Mouse (Mus musculus) forebrain, postnatal 0 days (tissue): ENCODE measurements around the gene Arhgap24. TPM values are rescaled to one million over a fixed set of nuclear protein-coding genes. Genes with fewer than 3 reads are reported as not detected.

ENCODE experiments used
- ATAC-seq: fragments of 200-750 bp; cut with Nextera tagmentation; 2 replicates; pipeline ENCODE4 v1.8.0; 2017; ENCODE audit warnings: mild to moderate bottlenecking, moderate library complexity
- DNase-seq: peaks from one replicate; pipeline ENCODE4 v3.0.0-alpha.2; 2015
- H3K27ac ChIP-seq: fragments of 300-500 bp; sonication (generic); 2 replicates; pipeline ENCODE4 v1.5.1; 2014; ENCODE audit warnings: low read depth, mild to moderate bottlenecking, antibody characterized with exemption, low read length, moderate library complexity, mixed read lengths
- H3K27me3 ChIP-seq: fragments of 300-500 bp; sonication (generic); 2 replicates; pipeline ENCODE4 v1.6.1; 2014; ENCODE audit warnings: mild to moderate bottlenecking, low read length, mixed read lengths; ENCODE audit not compliant: insufficient read depth
- H3K36me3 ChIP-seq: fragments of 300-500 bp; sonication (generic); 2 replicates; pipeline ENCODE4 v1.6.1; 2014; ENCODE audit warnings: mild to moderate bottlenecking, moderate library complexity; ENCODE audit not compliant: insufficient read depth
- H3K4me1 ChIP-seq: fragments of 300-500 bp; sonication (generic); 2 replicates; pipeline ENCODE4 v1.6.1; 2014; ENCODE audit warnings: antibody characterized with exemption; ENCODE audit not compliant: insufficient read depth
- H3K4me2 ChIP-seq: fragments of 300-500 bp; sonication (generic); 2 replicates; pipeline ENCODE4 v1.6.1; 2014; ENCODE audit warnings: low read depth, mild to moderate bottlenecking, moderate library complexity
- H3K4me3 ChIP-seq: fragments of 300-500 bp; sonication (generic); 2 replicates; pipeline ENCODE4 v1.5.1; 2014; ENCODE audit warnings: low read depth, low read length, mixed read lengths
- H3K9ac ChIP-seq: fragments of 300-500 bp; sonication (generic); 2 replicates; pipeline ENCODE4 v1.6.1; 2014; ENCODE audit warnings: mild to moderate bottlenecking
- H3K9me3 ChIP-seq: fragments of 300-500 bp; sonication (generic); 2 replicates; pipeline ENCODE4 v1.6.1; 2016; ENCODE audit warnings: low read length
- CTCF ChIP-seq: sonication (generic); IDR thresholded peaks from 2 replicates; pipeline ENCODE4 v1.5.1; 2016; ENCODE audit warnings: antibody characterized with exemption, control low read depth, low read depth
- WGBS: fragments of 180-500 bp; shearing (Covaris S2); extraction: QIAGEN DNeasy Blood & Tissue Kit; methylation state at CpG from one replicate; pipeline ENCODE4 v1.1.7; 2014; 5-methylcytosine and 5-hydroxymethylcytosine counted together
- polyA plus RNA-seq: library from polyadenylated mRNA; unstranded; fragments of >200 nt; fragmentation: Nextera tagmentation; extraction: Ambion mirVana; gene quantifications from 2 replicates; pipeline ENCODE4 v1.2.1, GENCODE M21; 2015
- total RNA-seq: library from RNA; depleted of rRNA; stranded (reverse); fragments of >200 nt; gene quantifications from 2 replicates; pipeline ENCODE4 v1.2.3, GENCODE M21; 2014

The Arhgap24 gene
- total and polyA plus RNA-seq, 2 experiments from 2014 or later: 6.0 to 8.6 TPM

- Histone ChIP-seq H3K9me3 (no peaks in the 10 kb centered on the region), H3K9ac (no peak overlapping the region), H3K4me1 (no peaks in the 10 kb centered on the region), H3K4me3 (no peak overlapping the region), H3K4me2 (no peak overlapping the region), H3K27me3 (no peaks in the 10 kb centered on the region), H3K36me3 (no peaks in the 10 kb centered on the region), H3K27ac (no peak overlapping the region)
- 42% methylated on average over 7 of the region's 7 CpGs for WGBS
- DNase-seq (no peak), ATAC-seq (no peak)
- no peak for TF ChIP-seq CTCF
These were observed 34.3 kb downstream of the Arhgap24 start for GRCm38 (mm10) chr5:102515496-102515895.

- H3K27me3 ChIP-seq: no peaks in the 10 kb centered on the region
- no peak for TF ChIP-seq CTCF
- H3K9ac ChIP-seq: no peak overlapping the region
- DNase-seq (no peak), ATAC-seq (no peak)
- H3K4me2 ChIP-seq: no peak overlapping the region
- H3K36me3 ChIP-seq: no peaks in the 10 kb centered on the region
- no peaks in the 10 kb centered on the region for H3K9me3 ChIP-seq
- no peak overlapping the region for H3K27ac ChIP-seq
- H3K4me1 ChIP-seq: no peaks in the 10 kb centered on the region
- 89% methylated on average over 1 of the region's 1 CpGs for WGBS
- no peak overlapping the region for H3K4me3 ChIP-seq
These were observed 39.3 kb downstream of the Arhgap24 start for GRCm38 (mm10) chr5:102520506-102520905.

GRCm38 (mm10) chr5:102535311-102535710 is 54.1 kb downstream of the Arhgap24 start:
- Histone ChIP-seq H3K36me3 (no peaks in the 10 kb centered on the region), H3K9me3 (no peaks in the 10 kb centered on the region), H3K27ac (no peak overlapping the region), H3K4me2 (no peak overlapping the region), H3K4me3 (no peak overlapping the region), H3K9ac (no peak overlapping the region), H3K27me3 (no peaks in the 10 kb centered on the region), H3K4me1 (no peaks in the 10 kb centered on the region)
- WGBS: 85% methylated on average over 9 of the region's 9 CpGs
- no peak for ATAC-seq
- no peak for TF ChIP-seq CTCF
- no peak for DNase-seq

GRCm38 (mm10) chr5:102537819-102538218 is 56.6 kb downstream of the Arhgap24 start:
- 83% methylated on average over 3 of the region's 3 CpGs for WGBS
- no peak for TF ChIP-seq CTCF
- Histone ChIP-seq H3K4me3 (no peak overlapping the region), H3K4me2 (no peak overlapping the region), H3K9me3 (no peaks in the 10 kb centered on the region), H3K9ac (no peak overlapping the region), H3K4me1 (no peaks in the 10 kb centered on the region), H3K27ac (no peak overlapping the region), H3K27me3 (no peaks in the 10 kb centered on the region), H3K36me3 (no peaks in the 10 kb centered on the region)
- ATAC-seq (no peak), DNase-seq (no peak)

GRCm38 (mm10) chr5:102546296-102546695 is 65.1 kb downstream of the Arhgap24 start:
- Histone ChIP-seq H3K4me1 (no peaks in the 10 kb centered on the region), H3K4me3 (no peak overlapping the region), H3K27me3 (no peaks in the 10 kb centered on the region), H3K27ac (no peak overlapping the region), H3K36me3 (no peaks in the 10 kb centered on the region), H3K9me3 (no peaks in the 10 kb centered on the region), H3K4me2 (no peak overlapping the region), H3K9ac (no peak overlapping the region)
- TF ChIP-seq CTCF: no peak
- 95% methylated on average over 4 of the region's 4 CpGs for WGBS
- DNase-seq (no peak), ATAC-seq (no peak)

- H3K4me2 ChIP-seq: no peak overlapping the region
- no peak overlapping the region for H3K9ac ChIP-seq
- no peaks in the 10 kb centered on the region for H3K36me3 ChIP-seq
- no peak for ATAC-seq
- H3K4me1 ChIP-seq: no peaks in the 10 kb centered on the region
- no peak overlapping the region for H3K27ac ChIP-seq
- no peak overlapping the region for H3K4me3 ChIP-seq
- H3K27me3 ChIP-seq: no peaks in the 10 kb centered on the region
- no peak for DNase-seq
- no peak for TF ChIP-seq CTCF
- no peaks in the 10 kb centered on the region for H3K9me3 ChIP-seq
These were observed 66.6 kb downstream of the Arhgap24 start for GRCm38 (mm10) chr5:102547786-102548185.

GRCm38 (mm10) chr5:102548382-102548781 is 67.2 kb downstream of the Arhgap24 start:
- H3K4me1 ChIP-seq: no peaks in the 10 kb centered on the region
- H3K9me3 ChIP-seq: no peaks in the 10 kb centered on the region
- no peak for TF ChIP-seq CTCF
- H3K9ac ChIP-seq: no peak overlapping the region
- H3K36me3 ChIP-seq: no peaks in the 10 kb centered on the region
- WGBS: 81% methylated on average over 2 of the region's 2 CpGs
- ATAC-seq (no peak), DNase-seq (no peak)
- H3K4me3 ChIP-seq: no peak overlapping the region
- no peak overlapping the region for H3K27ac ChIP-seq
- no peaks in the 10 kb centered on the region for H3K27me3 ChIP-seq
- no peak overlapping the region for H3K4me2 ChIP-seq

- 79% methylated on average over 3 of the region's 3 CpGs for WGBS
- no peak for TF ChIP-seq CTCF
- no peak overlapping the region for H3K9ac ChIP-seq
- no peaks in the 10 kb centered on the region for H3K36me3 ChIP-seq
- no peak overlapping the region for H3K27ac ChIP-seq
- H3K4me1 ChIP-seq: no peaks in the 10 kb centered on the region
- ATAC-seq (no peak), DNase-seq (no peak)
- no peaks in the 10 kb centered on the region for H3K9me3 ChIP-seq
- no peak overlapping the region for H3K4me2 ChIP-seq
- no peak overlapping the region for H3K4me3 ChIP-seq
- H3K27me3 ChIP-seq: no peaks in the 10 kb centered on the region
These were observed 69.0 kb downstream of the Arhgap24 start for GRCm38 (mm10) chr5:102550211-102550610.
